Mouse (Mus musculus) thymus, postnatal 14 days (tissue): ENCODE measurements around the gene Setd7.

ENCODE experiments used
- DNase-seq: peaks from one replicate; pipeline ENCODE4 v3.0.0; 2021

Setd7 gene

GRCm38 (mm10) chr3:51468530-51468929 is 92.1 kb downstream of the Setd7 start:
- no peak for DNase-seq
